Mouse (Mus musculus) kidney, adult 2 months (tissue): ENCODE data around the gene Tuba3a. TPM values are rescaled to one million over a fixed set of nuclear protein-coding genes. Genes with fewer than 3 reads are reported as not detected.

Experiments
- DNase-seq: peaks from one replicate; pipeline ENCODE4 v3.0.0; 2021
- H3K27ac ChIP-seq: fragments of 200-500 bp; 2 replicates; pipeline ENCODE4 v1.5.1; 2012; ENCODE audit warnings: low read depth, low read length, control low read depth, inconsistent platforms; ENCODE audit not compliant: insufficient read depth
- H3K27me3 ChIP-seq: fragments of 200-500 bp; replicated peaks from 2 replicates; pipeline ENCODE4 v1.6.1; 2012; ENCODE audit warnings: mild to moderate bottlenecking, moderate library complexity, low read length, inconsistent platforms; ENCODE audit not compliant: control insufficient read depth, insufficient read depth
- H3K36me3 ChIP-seq: fragments of 200-500 bp; 2 replicates; pipeline ENCODE4 v1.6.1; 2012; ENCODE audit warnings: mild to moderate bottlenecking, moderate library complexity, low read length, inconsistent platforms; ENCODE audit not compliant: control insufficient read depth, insufficient read depth
- H3K4me1 ChIP-seq: fragments of 200-500 bp; 2 replicates; pipeline ENCODE4 v1.6.1; 2011; ENCODE audit warnings: low read length; ENCODE audit not compliant: control insufficient read depth, insufficient read depth
- H3K4me3 ChIP-seq: fragments of 200-500 bp; 2 replicates; pipeline ENCODE4 v1.5.1; 2011; ENCODE audit warnings: mild to moderate bottlenecking, low read depth, low read length, control low read depth; ENCODE audit not compliant: insufficient read depth
- CTCF ChIP-seq: fragments of 200-500 bp; conservative IDR thresholded peaks from 2 replicates; pipeline ENCODE4 v1.5.1; 2011; ENCODE audit warnings: low read depth, mild to moderate bottlenecking, control low read depth, low read length, moderate library complexity, mixed read lengths; ENCODE audit not compliant: insufficient read depth, insufficient read length
- POLR2A ChIP-seq: fragments of 200-500 bp; IDR thresholded peaks from one replicate; pipeline ENCODE4 v1.6.1; 2011; ENCODE audit warnings: low read depth, low read length, control low read depth
- WGBS: fragments of 180-500 bp; shearing (Covaris S2); methylation state at CpG from one replicate; pipeline ENCODE4 v1.1.7; 2018; 5-methylcytosine and 5-hydroxymethylcytosine counted together
- polyA plus RNA-seq: library from polyadenylated mRNA; depleted of rRNA; stranded (reverse); fragments of >200 nt; gene quantifications from 2 replicates; pipeline ENCODE4 v1.2.3, GENCODE M21; 2012; rRNA removed

Tuba3a gene
- 0.39 and 0.86 TPM in 2 replicates for polyA plus RNA-seq

- Histone ChIP-seq H3K27ac (no peak within 1 kb of the TSS), H3K27me3 (no peaks in the 10 kb centered on the region), H3K36me3 (no peaks in the 10 kb centered on the region), H3K4me3 (no peak within 1 kb of the TSS), H3K4me1 (no peaks in the 10 kb centered on the region)
- no peak for DNase-seq
- 95% methylated on average over 22 of the region's 22 CpGs for WGBS
- TF ChIP-seq POLR2A (no peak), CTCF (no peak)
Observed at GRCm38 (mm10) chr6:125285890-125286289, at the start of gene Tuba3a. Tuba3a (minus strand) TSS chr6:125286042.

DNA sequence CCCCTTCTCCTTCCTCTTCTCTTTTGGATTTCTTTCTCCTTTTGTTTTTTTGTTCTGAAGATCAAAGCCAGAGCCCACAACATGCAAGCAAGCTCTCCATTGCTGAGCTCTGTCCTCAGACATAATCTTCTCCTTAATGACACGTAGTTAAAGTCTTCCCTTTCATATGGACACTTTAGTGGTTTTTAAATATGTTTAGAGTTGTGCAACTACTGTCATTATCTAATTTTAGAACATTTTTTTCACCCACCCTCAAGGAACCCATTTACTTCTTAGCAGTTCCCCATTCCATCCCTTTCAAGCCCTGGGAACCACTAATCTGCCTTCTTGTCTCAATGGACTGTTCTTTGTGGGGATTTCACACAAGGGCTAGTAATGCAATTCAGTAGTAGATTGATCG lies 48.5 kb upstream of the Tuba3a start:
- no peak overlapping the region for H3K27ac ChIP-seq
- no peaks in the 10 kb centered on the region for H3K36me3 ChIP-seq
- H3K4me1 ChIP-seq = no peaks in the 10 kb centered on the region; the same call in 1 of the 2 replicates
- no peaks in the 10 kb centered on the region for H3K27me3 ChIP-seq
- 89% methylated on average over 2 of the region's 2 CpGs for WGBS
- no peak for DNase-seq
- no peak overlapping the region for H3K4me3 ChIP-seq
- TF ChIP-seq POLR2A = no peak
- TF ChIP-seq CTCF = no peak

DNA sequence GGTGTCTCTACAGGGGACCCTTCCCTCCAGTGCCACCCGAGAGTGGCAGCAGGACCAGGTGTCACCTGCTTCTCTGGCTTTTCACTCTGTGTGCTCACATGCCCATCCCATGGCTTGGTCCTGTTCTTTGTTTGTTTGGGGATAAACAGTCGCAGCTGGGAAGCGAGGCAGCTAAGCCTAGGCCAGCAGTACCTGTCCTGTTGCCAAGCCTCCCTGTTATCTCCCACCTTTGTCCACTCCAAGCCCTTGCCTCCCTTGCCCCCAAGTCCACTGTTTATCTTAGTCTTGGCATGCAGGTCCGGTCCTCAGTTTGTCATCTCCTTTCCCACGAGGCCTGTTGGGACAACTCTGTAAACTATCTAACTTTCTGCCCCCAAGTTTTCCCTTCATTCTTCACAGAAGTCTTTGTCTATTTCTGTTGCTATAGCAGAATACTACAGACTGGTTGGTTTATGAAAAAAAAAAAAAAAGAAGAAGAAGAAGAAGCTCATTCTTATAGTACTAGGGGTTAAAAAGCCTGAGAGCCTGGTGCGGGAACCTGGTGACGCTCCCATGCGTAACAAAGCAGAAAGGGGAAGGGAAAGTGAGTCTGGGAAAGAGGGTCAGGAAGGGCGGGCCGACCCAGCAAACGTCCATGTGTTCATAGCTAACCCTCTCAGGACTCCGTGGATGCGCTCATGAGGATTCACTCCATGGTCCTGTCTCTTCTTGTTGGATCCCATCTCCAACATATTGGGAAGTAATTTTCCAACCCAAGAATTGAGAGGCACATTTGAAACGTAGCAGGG lies 47.5 kb upstream of the Tuba3a start:
- Histone ChIP-seq H3K27ac (no peak overlapping the region), H3K27me3 (no peaks in the 10 kb centered on the region), H3K4me1 (no peaks in the 10 kb centered on the region; the same call in 1 of the 2 replicates), H3K4me3 (no peak overlapping the region), H3K36me3 (no peaks in the 10 kb centered on the region)
- TF ChIP-seq CTCF (no peak), POLR2A (no peak)
- DNase-seq = no peak
- WGBS = 84% methylated on average over 14 of the region's 14 CpGs

DNA sequence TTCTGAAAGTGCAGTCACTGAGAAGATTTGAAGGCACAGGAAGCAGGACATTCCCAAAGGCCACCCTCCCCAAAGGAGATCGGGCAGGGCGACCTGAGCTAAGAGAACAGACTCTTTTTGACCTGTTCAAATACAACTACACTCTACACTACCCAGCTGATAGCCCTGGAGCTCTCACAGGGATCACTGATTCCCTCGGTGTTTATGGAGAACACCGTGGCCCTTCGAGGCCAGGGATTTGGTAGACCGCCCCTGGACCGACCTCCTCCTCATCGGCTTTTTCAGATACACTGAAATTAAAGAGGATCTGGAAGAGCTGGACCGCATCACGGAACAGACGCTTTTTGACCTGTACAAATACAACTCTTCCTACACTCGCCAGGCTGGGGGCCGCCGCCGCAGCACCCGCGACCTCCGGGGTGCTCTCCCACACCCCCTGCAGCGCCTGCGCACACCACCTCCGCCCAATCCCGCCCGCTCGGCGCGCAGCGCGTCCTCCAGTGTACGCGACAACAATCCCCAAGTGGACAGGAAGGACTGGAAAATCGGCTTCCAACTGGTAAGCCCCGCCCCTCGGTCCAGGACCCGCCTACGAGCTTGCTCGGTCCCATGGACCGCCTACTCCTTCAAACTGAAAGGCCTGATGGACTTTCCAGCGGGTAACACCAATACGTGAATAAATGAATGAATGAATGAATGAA lies 44.9 kb upstream of the Tuba3a start:
- WGBS = 2% methylated on average over 39 of the region's 39 CpGs
- H3K27ac ChIP-seq = peak overlapping the region; percentile 63
- H3K27me3 ChIP-seq = no peaks in the 10 kb centered on the region
- H3K4me3 ChIP-seq = peak overlapping the region; percentile 53
- no peaks in the 10 kb centered on the region for H3K36me3 ChIP-seq
- peak; percentile 23; the same call in 1 of the 2 replicates for TF ChIP-seq CTCF
- peak; percentile 76 for TF ChIP-seq POLR2A
- DNase-seq = peak; percentile 97
- H3K4me1 ChIP-seq = no peaks in the 10 kb centered on the region; the same call in 1 of the 2 replicates

GRCm38 (mm10) chr6:125328243-125328642 lies 42.4 kb upstream of the Tuba3a start:
- WGBS = 86% methylated on average over 5 of the region's 5 CpGs

GRCm38 (mm10) chr6:125325337-125325736 lies 39.5 kb upstream of the Tuba3a start:
- H3K4me3 ChIP-seq = no peak overlapping the region
- 46% methylated on average over 6 of the region's 6 CpGs for WGBS
- peak; percentile 31 for DNase-seq
- H3K27ac ChIP-seq = no peak overlapping the region
- no peaks in the 10 kb centered on the region for H3K27me3 ChIP-seq
- H3K4me1 ChIP-seq = no peaks in the 10 kb centered on the region
- TF ChIP-seq POLR2A = no peak
- TF ChIP-seq CTCF = no peak
- no peaks in the 10 kb centered on the region for H3K36me3 ChIP-seq

More at GRCm38 (mm10) chr6:125328243-125328642, 42.4 kb upstream of the Tuba3a start:
- DNase-seq = peak; percentile 73
- H3K36me3 ChIP-seq = no peaks in the 10 kb centered on the region
- H3K4me1 ChIP-seq = no peaks in the 10 kb centered on the region; the same call in 1 of the 2 replicates
- H3K27me3 ChIP-seq = no peaks in the 10 kb centered on the region
- H3K27ac ChIP-seq = no peak overlapping the region
- TF ChIP-seq CTCF (peak; percentile 74), POLR2A (no peak)
- no peak overlapping the region for H3K4me3 ChIP-seq

DNA sequence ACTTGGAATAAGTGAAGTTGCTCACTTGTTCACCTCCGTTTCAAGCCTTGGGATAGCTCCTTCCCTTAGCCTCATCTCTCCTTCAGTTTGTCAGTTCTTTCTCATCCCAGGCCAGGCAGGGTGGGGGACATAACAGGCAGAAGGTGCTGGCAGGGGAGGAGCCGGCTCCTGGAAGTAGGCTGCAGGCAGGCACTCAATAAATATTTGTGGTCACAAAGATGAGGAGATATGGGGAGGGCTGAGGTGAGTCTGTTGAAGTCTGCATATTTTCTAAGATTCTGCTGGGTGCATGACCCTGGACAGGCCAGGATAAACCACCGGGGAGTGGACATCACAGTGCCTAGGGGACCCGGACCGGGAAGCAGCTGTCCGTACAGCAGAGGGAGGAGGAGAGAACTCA lies 37.7 kb upstream of the Tuba3a start:
- no peak for DNase-seq
- 0 out of 2 replicates have a peak, but pooled peaks cover 5% of the 10 kb centered on the region for H3K4me1 ChIP-seq
- TF ChIP-seq POLR2A = no peak
- TF ChIP-seq CTCF = no peak
- no peaks in the 10 kb centered on the region for H3K27me3 ChIP-seq
- H3K4me3 ChIP-seq = peak overlapping the region; percentile 57
- no peak overlapping the region for H3K27ac ChIP-seq
- H3K36me3 ChIP-seq = no peaks in the 10 kb centered on the region
- WGBS = 64% methylated on average over 6 of the region's 6 CpGs
